Mouse (Mus musculus) cerebellum, adult 9-11 months (tissue): ENCODE measurements around the gene Olfr331.
"Not testable (repeated sequence)": the region's sequence is repeated elsewhere in the genome, so short reads cannot be mapped to it uniquely, and the experiment has no call there.

Experiments used
- DNase-seq: peaks from one replicate; pipeline ENCODE4 v3.0.0; 2022

The Olfr331 gene

GRCm38 (mm10) chr11:58502472-58502871 lies at the start of gene Olfr331:
Gene Olfr331 (minus strand): TSS chr11:58502572.
- not testable (repeated sequence) for DNase-seq

GRCm38 (mm10) chr11:58546322-58546721 lies 44.0 kb upstream of the Olfr331 start, which contains the start of gene Olfr329-ps:
Gene Olfr329-ps (minus strand): TSS chr11:58546422.
- no peak for DNase-seq

GRCm38 (mm10) chr11:58534736-58535135 lies 32.4 kb upstream of the Olfr331 start, which contains the start of gene Olfr330:
Gene Olfr330 (minus strand): TSS chr11:58534836.
- DNase-seq, result not testable (repeated sequence)

GRCm38 (mm10) chr11:58519756-58520155 lies 17.4 kb upstream of the Olfr331 start:
- peak; percentile 34 for DNase-seq

DNA sequence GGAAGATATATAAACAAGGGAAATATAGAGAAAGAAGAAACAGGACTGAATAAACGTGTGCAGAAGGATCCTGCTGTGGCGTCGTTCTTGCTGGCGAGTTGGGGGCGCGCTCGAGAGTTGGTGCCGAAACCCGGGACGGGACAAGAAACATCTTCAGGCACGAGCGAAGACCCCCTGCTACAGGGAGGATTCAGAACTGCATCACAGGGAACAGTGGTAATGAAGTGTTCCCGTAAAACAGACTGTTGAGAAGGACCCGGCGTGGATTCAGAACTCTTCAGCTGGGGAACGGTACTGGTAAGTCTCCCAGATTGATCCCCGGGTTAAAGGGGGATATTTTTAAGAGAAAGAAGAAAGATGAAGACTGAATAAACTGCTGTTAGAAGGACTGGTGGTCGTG lies 16.5 kb upstream of the Olfr331 start:
- DNase-seq, result peak; percentile 63

- not testable (repeated sequence) for DNase-seq
These were observed 6.7 kb upstream of the Olfr331 start for GRCm38 (mm10) chr11:58509058-58509457.

- DNase-seq, result no peak
These were observed 3.1 kb downstream of the Olfr331 start for GRCm38 (mm10) chr11:58499290-58499689.

- DNase-seq, result no peak
These were observed 3.6 kb downstream of the Olfr331 start for GRCm38 (mm10) chr11:58498761-58499160.

DNA sequence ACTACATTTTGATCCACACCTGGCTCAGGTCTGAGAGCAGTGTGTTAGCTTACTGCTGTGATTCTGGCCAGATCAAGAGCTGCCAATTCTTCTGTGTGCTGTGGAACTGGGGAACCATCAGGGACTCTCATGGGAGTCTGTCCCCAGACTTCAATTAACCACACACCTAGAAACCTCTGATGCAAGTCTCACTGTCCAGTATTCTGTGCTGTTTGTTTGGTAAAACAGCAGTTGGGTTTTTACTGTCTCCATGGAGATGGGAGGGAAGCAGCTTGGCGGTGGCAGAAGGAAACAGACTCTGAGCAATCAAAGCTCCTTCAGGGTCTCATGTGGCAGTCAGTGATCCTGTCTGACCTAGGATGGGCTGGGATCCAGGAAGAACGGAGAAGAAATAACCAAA lies 9.9 kb downstream of the Olfr331 start, which contains the start of gene Olfr332:
Gene Olfr332, minus strand, starts transcription at position 101 of the 400 bp plus-strand sequence.
- DNase-seq, result no peak

DNA sequence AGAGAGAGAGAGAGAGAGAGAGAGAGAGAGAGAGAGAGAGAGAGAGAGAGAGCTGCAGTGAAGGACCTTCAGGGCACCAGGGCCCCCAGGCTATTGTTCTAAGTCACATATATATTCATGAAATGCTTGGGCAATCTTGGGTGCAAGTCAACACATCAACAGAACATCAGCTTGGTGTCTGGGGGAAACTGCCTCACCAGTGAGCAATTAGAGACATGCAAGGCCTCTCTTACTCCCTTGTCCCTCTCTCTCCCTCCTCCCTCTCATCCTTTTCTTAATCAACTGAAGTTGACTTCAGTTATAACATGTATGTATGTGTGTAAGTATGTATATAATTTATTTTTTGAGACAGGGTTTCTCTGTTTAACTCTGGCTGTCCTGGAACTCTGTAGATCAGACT lies 40.2 kb downstream of the Olfr331 start, which contains the start of gene Olfr30:
Gene Olfr30, minus strand, starts transcription at position 101 of the 400 bp plus-strand sequence.
- DNase-seq, result no peak

GRCm38 (mm10) chr11:58453592-58453991 lies 48.8 kb downstream of the Olfr331 start:
- no peak for DNase-seq

- no peak for DNase-seq
These were observed 49.6 kb downstream of the Olfr331 start, which contains the start of gene Lypd9 for GRCm38 (mm10) chr11:58452759-58453158. Gene Lypd9 (minus strand): TSS chr11:58452923.
